Mouse (Mus musculus): ENCODE data around the gene Onecut1.

The Onecut1 gene

DNA sequence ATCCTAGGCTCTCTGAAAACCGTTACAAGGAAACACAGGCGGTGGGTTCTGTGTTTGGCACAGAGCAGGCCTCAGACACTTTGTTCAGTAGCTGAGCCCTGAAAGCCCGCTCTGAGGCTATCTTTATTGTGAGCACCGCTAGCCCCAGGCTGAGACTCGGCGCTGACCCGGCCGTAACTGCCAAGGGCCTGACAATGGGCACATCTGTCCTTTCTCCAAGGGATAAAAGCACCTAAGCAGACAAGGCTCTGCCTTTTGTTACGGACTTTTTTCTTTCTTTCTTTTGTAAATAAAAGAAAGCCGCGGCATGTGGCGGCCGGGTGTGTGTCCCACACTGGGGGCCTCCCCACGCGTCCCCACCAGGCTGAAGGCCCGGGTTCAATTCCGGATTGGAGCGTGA lies 1.3 kb upstream of the Onecut1 start:
- no peak for DNase-seq (ENCODE audit: extremely low read depth, low read depth)

GRCm38 (mm10) chr9:74862096-74862780 lies 517 bp downstream of the Onecut1 start:
- DNase-seq (ENCODE audit: extremely low read depth, low read depth): no peak

GRCm38 (mm10) chr9:74862783-74863654 lies 1.3 kb downstream of the Onecut1 start:
- DNase-seq (ENCODE audit: extremely low read depth, low read depth): no peak

GRCm38 (mm10) chr9:74863655-74864443 lies 2.1 kb downstream of the Onecut1 start:
- no peak for DNase-seq (ENCODE audit: extremely low read depth, low read depth)

DNA sequence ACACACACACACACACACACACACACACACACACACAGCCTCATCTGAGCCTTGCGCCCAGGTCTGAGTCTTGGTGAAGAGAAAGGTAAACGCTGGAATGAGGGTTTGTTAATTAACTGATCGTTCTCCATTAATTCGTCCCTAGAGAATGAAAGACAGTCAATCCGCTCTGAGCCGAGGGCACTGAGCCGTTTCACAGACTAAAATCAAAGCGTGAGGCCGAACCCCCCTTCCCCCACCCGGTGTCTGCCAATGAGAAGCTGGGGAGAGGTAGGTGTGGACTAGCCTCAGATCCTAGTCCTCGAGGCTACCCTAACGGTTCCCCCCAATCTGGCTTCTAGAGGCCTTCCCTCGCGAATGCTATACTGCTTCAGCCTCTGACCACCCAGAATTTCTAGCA lies 2.8 kb downstream of the Onecut1 start:
- no peak for DNase-seq (ENCODE audit: extremely low read depth, low read depth)

DNA sequence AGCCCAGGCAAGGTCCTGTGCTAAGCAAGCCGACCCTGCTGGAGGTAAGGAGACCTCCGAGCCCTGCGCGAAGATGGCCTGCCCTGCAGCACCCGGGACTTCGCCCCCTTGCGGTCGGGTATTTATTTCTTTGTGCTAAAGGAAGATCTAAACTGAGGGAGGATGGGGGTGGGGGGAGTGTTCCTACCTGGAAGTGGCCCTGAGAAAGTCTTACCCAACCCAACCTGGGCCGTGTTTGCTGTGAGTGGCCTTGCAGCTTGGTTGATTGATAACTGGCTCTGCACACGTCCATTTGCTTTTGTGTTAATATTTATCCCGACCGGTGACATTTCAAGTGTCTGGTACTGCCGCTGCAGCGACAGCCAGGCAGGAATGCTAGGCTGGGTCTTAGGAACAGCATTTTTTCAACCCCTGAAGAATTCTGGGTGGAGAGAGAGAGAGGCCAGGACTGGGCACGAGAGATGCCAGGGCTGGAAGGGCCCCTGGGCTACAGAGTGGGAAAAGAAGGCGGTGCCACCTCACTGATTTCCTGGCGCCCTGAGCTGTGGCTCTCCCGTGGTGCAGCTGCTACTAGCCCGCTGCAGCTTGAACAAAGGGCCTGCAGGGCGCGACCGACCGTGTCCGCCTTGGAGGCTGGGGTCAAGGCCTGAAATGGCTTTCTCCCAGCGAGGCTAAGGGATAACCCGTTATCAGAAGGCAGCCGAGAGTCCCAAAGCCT lies 5.0 kb downstream of the Onecut1 start:
- no peak for DNase-seq (ENCODE audit: extremely low read depth, low read depth)

DNA sequence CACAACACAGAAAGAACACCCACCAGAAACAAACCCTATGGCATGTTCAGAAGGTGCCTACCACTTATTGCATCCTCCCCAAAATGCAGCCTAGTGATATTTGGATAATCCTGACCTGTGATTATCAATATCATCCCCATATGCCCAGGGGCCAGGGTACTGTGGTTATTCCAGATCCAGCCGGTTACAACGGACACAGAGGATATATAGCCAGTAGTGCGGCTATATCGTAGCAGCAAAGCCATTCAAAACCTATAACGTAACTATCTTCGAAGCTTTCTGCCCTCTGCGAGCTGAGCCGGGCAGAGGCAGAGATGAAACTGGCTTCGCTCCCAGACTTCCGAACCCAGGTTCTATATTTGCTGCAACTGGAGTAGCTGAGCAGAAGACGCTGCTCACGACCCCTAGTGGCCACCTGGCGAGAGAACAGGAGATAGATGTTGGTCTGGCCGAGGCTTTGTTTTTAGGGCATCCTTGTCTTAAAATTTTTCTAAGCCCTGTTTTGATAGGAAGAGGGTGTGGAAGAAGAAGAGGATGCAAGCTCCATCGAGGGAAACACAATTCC lies 6.0 kb downstream of the Onecut1 start:
- no peak for DNase-seq (ENCODE audit: extremely low read depth, low read depth)

DNA sequence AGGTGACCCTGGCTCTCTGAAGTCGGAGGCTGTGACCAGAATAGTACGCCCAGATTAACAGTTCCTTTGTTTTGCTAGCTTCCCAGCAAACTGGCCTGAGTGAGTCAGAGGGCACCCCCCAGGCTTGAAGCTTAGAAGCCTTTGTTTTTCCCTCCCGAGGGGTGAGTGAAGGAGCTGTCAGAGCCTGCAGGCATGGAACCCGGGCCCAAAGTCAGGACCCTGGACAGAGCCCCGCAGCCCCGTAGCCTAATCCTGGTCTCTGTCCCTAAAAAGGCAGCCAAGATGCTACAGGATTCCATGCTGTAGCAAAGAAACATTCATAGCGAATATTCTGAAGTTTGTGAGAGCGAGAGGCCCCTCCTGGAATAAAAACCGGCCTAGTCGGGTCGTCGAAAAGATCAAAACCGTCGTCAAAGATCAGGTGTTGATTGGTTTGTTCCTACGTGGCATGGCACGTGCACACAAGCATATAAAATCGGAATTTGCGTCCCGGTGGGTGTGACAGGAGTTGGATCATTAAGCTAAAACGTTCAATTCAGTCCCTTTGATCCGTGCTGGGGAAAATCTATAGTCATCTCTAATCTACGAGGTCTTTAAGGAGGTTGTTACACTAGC lies 6.7 kb downstream of the Onecut1 start:
- no peak for DNase-seq (ENCODE audit: extremely low read depth, low read depth)

GRCm38 (mm10) chr9:74870960-74871688 lies 9.4 kb downstream of the Onecut1 start:
- DNase-seq (ENCODE audit: extremely low read depth, low read depth): peak; percentile 20

DNA sequence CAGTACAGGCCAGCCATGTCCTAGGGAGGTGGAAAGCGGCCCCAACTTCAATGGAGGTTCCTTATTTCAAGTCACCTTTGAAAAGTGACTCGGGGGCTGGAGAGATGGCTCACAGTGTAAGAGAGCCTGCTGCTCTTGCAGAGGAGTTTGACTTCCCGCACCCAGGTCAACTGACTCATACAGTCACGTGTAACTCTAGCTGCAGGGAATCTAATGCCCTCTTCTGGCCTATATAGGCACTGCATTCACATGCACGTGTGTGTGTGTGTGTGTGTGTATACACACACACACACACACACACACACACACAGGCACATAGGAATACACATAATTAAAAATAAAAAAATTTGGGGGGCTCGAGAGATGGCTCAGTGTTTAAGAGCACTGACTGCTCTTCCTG lies 14.6 kb downstream of the Onecut1 start:
- no peak for DNase-seq (ENCODE audit: extremely low read depth, low read depth)

DNA sequence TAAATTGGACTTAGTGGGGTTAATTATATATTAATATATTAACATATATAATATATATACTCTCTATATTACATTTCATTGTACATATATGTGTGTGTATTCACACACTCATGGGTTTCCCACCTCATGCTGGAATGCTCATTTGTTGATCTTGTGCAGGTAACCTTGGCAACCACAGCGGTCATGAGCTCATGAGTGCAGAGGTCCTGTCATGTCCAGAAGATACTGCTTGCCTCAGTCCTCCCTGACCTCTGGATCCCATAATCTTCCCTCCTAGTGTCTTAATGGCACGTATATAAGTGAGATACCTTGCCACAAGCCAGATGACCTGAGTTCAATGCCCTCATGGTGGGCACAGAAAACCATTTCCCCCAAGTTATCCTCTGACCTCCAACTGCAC lies 16.0 kb downstream of the Onecut1 start:
- no peak for DNase-seq (ENCODE audit: extremely low read depth, low read depth)

GRCm38 (mm10) chr9:74887866-74888265 lies 26.1 kb downstream of the Onecut1 start:
- no peak for DNase-seq (ENCODE audit: extremely low read depth, low read depth)

DNA sequence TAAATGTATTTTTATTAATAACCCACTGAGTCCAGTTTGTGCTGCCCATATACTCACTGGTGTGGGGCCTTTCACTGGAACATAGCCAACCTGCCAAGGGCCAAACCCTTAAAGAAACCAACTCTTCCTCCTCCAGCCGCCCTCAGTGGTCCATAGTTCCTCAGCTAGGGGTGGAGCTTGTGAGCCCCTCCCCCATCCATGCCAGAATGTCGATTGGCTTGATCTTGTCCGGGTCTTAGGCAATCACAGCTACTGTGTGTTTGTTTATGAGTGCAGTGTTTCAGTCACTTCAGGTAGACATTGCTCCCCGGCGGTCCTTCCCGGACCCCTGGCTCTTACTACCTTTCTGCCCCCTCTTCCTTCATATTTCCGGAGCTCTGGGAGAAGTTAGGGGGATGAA lies 35.0 kb downstream of the Onecut1 start:
- DNase-seq (ENCODE audit: extremely low read depth, low read depth): no peak

GRCm38 (mm10) chr9:74897375-74897982 lies 35.8 kb downstream of the Onecut1 start:
- DNase-seq (ENCODE audit: extremely low read depth, low read depth): no peak

GRCm38 (mm10) chr9:74900141-74900540 lies 38.4 kb downstream of the Onecut1 start:
- no peak for DNase-seq (ENCODE audit: extremely low read depth, low read depth)

DNA sequence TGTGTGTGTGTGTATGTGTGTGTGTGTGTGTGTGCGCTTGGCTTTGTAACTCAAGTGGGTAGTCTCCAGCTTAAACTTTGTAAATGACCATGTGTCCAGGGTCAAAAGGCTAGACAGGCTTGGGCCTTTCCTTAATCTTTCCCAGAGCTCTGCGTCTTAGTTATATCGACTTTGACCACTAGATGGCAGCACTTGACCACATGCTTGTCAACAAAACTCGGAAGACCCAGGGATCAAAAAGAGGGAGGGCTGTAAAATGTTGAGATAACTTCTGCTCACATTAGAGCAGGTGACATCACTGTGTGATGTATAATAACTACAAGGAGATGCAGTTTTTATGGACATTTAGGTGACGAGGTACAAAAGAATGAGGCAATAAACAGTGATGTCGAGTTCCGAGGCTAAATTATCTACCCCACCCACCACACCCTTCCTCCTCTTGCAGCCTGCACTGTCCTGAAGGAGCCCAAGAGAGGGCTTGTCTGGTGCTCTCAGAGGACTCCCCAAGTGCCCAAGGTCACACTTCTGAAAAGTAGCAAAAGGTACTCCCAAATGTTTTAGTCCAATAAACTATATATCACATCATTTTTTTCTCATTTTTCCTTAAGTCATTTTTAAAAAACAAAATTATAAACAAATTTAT lies 43.3 kb downstream of the Onecut1 start:
- peak; percentile 26 for DNase-seq (ENCODE audit: extremely low read depth, low read depth)

DNA sequence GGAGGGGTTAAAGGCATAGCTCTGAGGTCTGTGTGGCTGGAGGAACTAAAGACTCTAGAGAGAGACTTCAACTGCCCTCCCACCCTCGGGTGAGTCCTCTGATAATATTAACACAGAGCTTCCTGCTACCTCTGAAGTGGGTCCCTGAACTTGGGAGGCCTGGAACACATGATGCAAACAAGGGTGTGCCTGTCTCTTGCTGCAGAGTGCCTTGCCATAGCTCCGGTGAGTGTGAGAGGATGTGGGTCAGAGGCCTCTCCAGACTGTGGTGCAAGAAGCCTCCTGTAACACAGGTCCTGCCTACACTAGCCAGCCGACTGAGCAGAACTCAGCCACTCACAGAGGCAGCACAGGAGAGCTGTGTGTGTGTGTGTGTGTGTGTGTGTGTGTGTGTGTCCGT lies 45.2 kb downstream of the Onecut1 start:
- no peak for DNase-seq (ENCODE audit: extremely low read depth, low read depth)

GRCm38 (mm10) chr9:74909245-74909644 lies 47.5 kb downstream of the Onecut1 start:
- DNase-seq (ENCODE audit: extremely low read depth, low read depth): no peak

DNA sequence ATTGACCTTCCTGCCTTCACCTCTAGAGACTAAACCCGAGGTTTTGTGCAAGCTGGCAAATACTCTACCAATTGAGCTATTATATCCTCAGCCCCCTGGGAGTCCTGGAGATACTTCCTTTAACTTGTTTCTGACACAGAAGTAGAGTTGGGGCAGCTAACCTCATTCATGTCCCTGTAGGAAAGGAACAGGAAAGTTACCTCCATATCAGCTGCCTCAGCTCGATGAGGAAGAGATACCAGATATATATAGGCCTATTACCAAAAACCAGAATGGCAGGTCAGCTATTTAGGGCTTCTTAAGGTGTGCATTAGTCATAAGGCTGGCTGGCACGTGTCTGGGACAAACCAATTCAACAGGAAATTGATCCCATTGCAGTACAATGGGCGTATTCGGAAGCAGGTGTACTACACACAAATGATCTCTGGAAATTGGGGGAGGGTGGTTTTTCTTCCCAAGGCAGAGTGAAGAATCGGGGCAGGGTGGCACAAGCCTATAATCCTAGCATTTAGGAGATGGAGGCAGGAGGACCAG lies 48.6 kb downstream of the Onecut1 start:
- DNase-seq (ENCODE audit: extremely low read depth, low read depth): no peak

All from MEL-GATA-1-ER (cell line).